In genomic region chr8:78809454-78810206, GRCm38 (mm10) we compare ENCODE assay signal across 17 mouse cellular contexts. TPM values are rescaled to one million over a fixed set of nuclear protein-coding genes. Genes with fewer than 3 reads are reported as not detected.
DNase-seq lines count a peak whose midpoint lies in the region; ATAC-seq and TF ChIP-seq lines count a peak whose summit lies in the region.
"Had no signal": no experiment of that assay in that cellular context is flagged by ENCODE, and none has a peak within 500 bp of the region (broad histone marks: within the 10 kb centered on the region; RNA-seq: fewer than 3 reads in every experiment).

No protein-coding gene starts in this region.

- H3K9ac ChIP-seq in intestine, embryonic 14.5 days (ENCODE audit: low read length) = no peak overlapping the region
- no peak overlapping the region for H3K9ac ChIP-seq in intestine, embryonic 16.5 days (ENCODE audit: low read depth, low read length)
- no peak overlapping the region for H3K9ac ChIP-seq in forebrain, embryonic 16.5 days (replicated peaks; ENCODE audit: low read depth, low read length)
- H3K9ac ChIP-seq in hindbrain, postnatal 0 days (replicated peaks; ENCODE audit: low read length) = no peak overlapping the region
- H3K9ac ChIP-seq: intestine, embryonic 15.5 days; liver, embryonic 14.5 days had no signal

- H3K36me3 ChIP-seq in intestine, embryonic 14.5 days (ENCODE audit: control insufficient read depth, insufficient read depth, low read length) = peaks cover 77% of the 10 kb centered on the region
- H3K36me3 ChIP-seq in intestine, embryonic 16.5 days (ENCODE audit: control insufficient read depth, insufficient read depth, low read length) = peaks cover 14% of the 10 kb centered on the region
- H3K36me3 ChIP-seq in forebrain, embryonic 16.5 days (ENCODE audit: control insufficient read depth, insufficient read depth) = peaks cover 14% of the 10 kb centered on the region
- peaks cover 29% of the 10 kb centered on the region for H3K36me3 ChIP-seq in hindbrain, postnatal 0 days (ENCODE audit: insufficient read depth, low read length)
- H3K36me3 ChIP-seq in thymus, adult 2 months (ENCODE audit: control insufficient read depth, insufficient read depth, low read length) = peaks cover 64% of the 10 kb centered on the region

- H3K27me3 ChIP-seq in intestine, embryonic 14.5 days (replicated peaks; ENCODE audit: control insufficient read depth, insufficient read depth, low read length) = no peaks in the 10 kb centered on the region
- no peaks in the 10 kb centered on the region for H3K27me3 ChIP-seq in intestine, embryonic 16.5 days (replicated peaks; ENCODE audit: control insufficient read depth, insufficient read depth, low read length)
- H3K27me3 ChIP-seq in forebrain, embryonic 16.5 days (replicated peaks; ENCODE audit: control insufficient read depth, insufficient read depth, low read length) = no peaks in the 10 kb centered on the region
- H3K27me3 ChIP-seq in hindbrain, postnatal 0 days (ENCODE audit: insufficient read depth, low read length) = no peaks in the 10 kb centered on the region
- no peaks in the 10 kb centered on the region for H3K27me3 ChIP-seq in thymus, adult 2 months (ENCODE audit: control insufficient read depth, insufficient read depth, low read length)
- H3K27me3 ChIP-seq: intestine, embryonic 15.5 days had no signal

- DNase-seq in intestine, embryonic 14.5 days (ENCODE audit: low spot score) = peak; percentile 13
- peak; percentile 27 for DNase-seq in R1 (ENCODE audit: low read depth, low spot score)
- DNase-seq in hindbrain, postnatal 0 days (ENCODE audit: low spot score) = no peak
- DNase-seq in frontal cortex, adult 2 months (ENCODE audit: extremely low spot score in 1 of 2, low spot score in 1 of 2) = no peak
- no peak for DNase-seq in thymus, adult 2 months
- DNase-seq: gastrocnemius, postnatal 36 days; heart, postnatal 14 days; right cerebral cortex, adult 18-20 months had no signal

- H3K4me3 ChIP-seq in intestine, embryonic 14.5 days (ENCODE audit: low read depth, low read length) = no peak overlapping the region
- no peak overlapping the region for H3K4me3 ChIP-seq in intestine, embryonic 16.5 days (ENCODE audit: low read length)
- H3K4me3 ChIP-seq in forebrain, embryonic 16.5 days (replicated peaks; ENCODE audit: low read length) = no peak overlapping the region
- no peak overlapping the region for H3K4me3 ChIP-seq in hindbrain, postnatal 0 days (ENCODE audit: low read length)
- no peak overlapping the region for H3K4me3 ChIP-seq in thymus, adult 2 months (ENCODE audit: control insufficient read depth, insufficient read depth, low read length)
- H3K4me3 ChIP-seq: erythroblast, embryonic 14.5 days; heart, embryonic 10.5 days; intestine, embryonic 15.5 days; limb, embryonic 10.5 days had no signal

- no peak overlapping the region for H3K27ac ChIP-seq in intestine, embryonic 14.5 days (ENCODE audit: low read depth)
- no peak overlapping the region for H3K27ac ChIP-seq in intestine, embryonic 16.5 days (ENCODE audit: low read length)
- no peak overlapping the region for H3K27ac ChIP-seq in forebrain, embryonic 16.5 days (ENCODE audit: low read length)
- peak overlapping the region; percentile 49; the same call in 1 of the 2 replicates for H3K27ac ChIP-seq in hindbrain, postnatal 0 days
- no peak overlapping the region for H3K27ac ChIP-seq in thymus, adult 2 months (ENCODE audit: control insufficient read depth, insufficient read depth, low read length)
- H3K27ac ChIP-seq: heart, embryonic 10.5 days; intestine, embryonic 15.5 days; limb, embryonic 10.5 days; liver, embryonic 14.5 days had no signal

- no peaks in the 10 kb centered on the region for H3K4me1 ChIP-seq in intestine, embryonic 14.5 days (replicated peaks; ENCODE audit: control insufficient read depth, insufficient read depth, low read length)
- H3K4me1 ChIP-seq in intestine, embryonic 16.5 days (ENCODE audit: control insufficient read depth, insufficient read depth, low read length) = no peaks in the 10 kb centered on the region
- peaks cover 7% of the 10 kb centered on the region for H3K4me1 ChIP-seq in forebrain, embryonic 16.5 days (replicated peaks; ENCODE audit: control insufficient read depth, insufficient read depth, low read length)
- H3K4me1 ChIP-seq in hindbrain, postnatal 0 days (ENCODE audit: insufficient read depth, low read length) = no peaks in the 10 kb centered on the region
- no peaks in the 10 kb centered on the region for H3K4me1 ChIP-seq in thymus, adult 2 months (replicated peaks; ENCODE audit: control insufficient read depth, insufficient read depth, low read length)
- H3K4me1 ChIP-seq: heart, embryonic 10.5 days; intestine, embryonic 15.5 days; limb, embryonic 10.5 days had no signal

- no peak for ATAC-seq in intestine, embryonic 14.5 days (replicated peaks; ENCODE audit: low FRiP score, low TSS enrichment, low read depth)
- no peak for ATAC-seq in intestine, embryonic 16.5 days
- peak; percentile 37 for ATAC-seq in forebrain, embryonic 16.5 days
- peak; percentile 71 for ATAC-seq in hindbrain, postnatal 0 days
- ATAC-seq: activated CD4-positive, CD25-positive, alpha-beta regulatory T cell, adult 4 months; intestine, embryonic 15.5 days; lung, postnatal 0 days had no signal

- no peak for TF ChIP-seq CTCF in hindbrain, postnatal 0 days (IDR thresholded peaks at IDR 0.05; ENCODE audit: low read depth)
- TF ChIP-seq CTCF in thymus, adult 2 months (IDR thresholded peaks at IDR 0.05; ENCODE audit: borderline replicate concordance, control insufficient read depth, extremely low read depth, insufficient read depth, low read length, poor library complexity) = no peak

- no peak for TF ChIP-seq POLR2A in thymus, adult 2 months (IDR thresholded peaks at IDR 0.05; ENCODE audit: control insufficient read depth, extremely low read depth, insufficient read depth, low read length, poor library complexity)

- 92% methylated on average over 14 of the region's 14 CpGs for WGBS in intestine, embryonic 14.5 days
- WGBS in intestine, embryonic 16.5 days = 89% methylated on average over 14 of the region's 14 CpGs
- WGBS in forebrain, embryonic 16.5 days = 62% methylated on average over 14 of the region's 14 CpGs
- WGBS in hindbrain, postnatal 0 days = 61% methylated on average over 14 of the region's 14 CpGs
- 97% methylated on average over 14 of the region's 14 CpGs for WGBS in thymus, adult 2 months

- no peaks in the 10 kb centered on the region for H3K9me3 ChIP-seq in intestine, embryonic 14.5 days (ENCODE audit: control insufficient read depth, low read length)
- no peaks in the 10 kb centered on the region for H3K9me3 ChIP-seq in intestine, embryonic 16.5 days (ENCODE audit: control insufficient read depth, low read length)
- no peaks in the 10 kb centered on the region for H3K9me3 ChIP-seq in forebrain, embryonic 16.5 days (ENCODE audit: control insufficient read depth, low read length)
- no peaks in the 10 kb centered on the region for H3K9me3 ChIP-seq in hindbrain, postnatal 0 days (ENCODE audit: low read length)
- H3K9me3 ChIP-seq: heart, embryonic 10.5 days; intestine, embryonic 15.5 days; limb, embryonic 10.5 days had no signal

- no peak overlapping the region for H3K4me2 ChIP-seq in intestine, embryonic 14.5 days (ENCODE audit: low read length)
- no peak overlapping the region for H3K4me2 ChIP-seq in intestine, embryonic 16.5 days (ENCODE audit: low read depth, low read length)
- no peak overlapping the region for H3K4me2 ChIP-seq in forebrain, embryonic 16.5 days (ENCODE audit: low read length)
- peak overlapping the region; percentile 3; the same call in 1 of the 2 replicates for H3K4me2 ChIP-seq in hindbrain, postnatal 0 days (ENCODE audit: low read depth, low read length)
- H3K4me2 ChIP-seq: intestine, embryonic 15.5 days had no signal

RNA-seq across cellular contexts. Expression of gene Lsm6, which starts 11.3 kb away (rescaled TPM):
- 224 and 229 TPM in 2 replicates for polyA plus RNA-seq in intestine, embryonic 14.5 days (2014; fragmentation: Nextera tagmentation; extraction: Ambion mirVana)
- polyA plus RNA-seq in intestine, embryonic 16.5 days (2015; fragmentation: Nextera tagmentation; extraction: Ambion mirVana) = 148 and 163 TPM in 2 replicates
- 146 and 152 TPM in 2 replicates for polyA plus RNA-seq in forebrain, embryonic 16.5 days (2015; fragmentation: Nextera tagmentation; extraction: Ambion mirVana)
- total RNA-seq in hindbrain, postnatal 0 days (2014; rRNA removed) = 21.5 and 22.1 TPM in 2 replicates
- polyA plus RNA-seq in hindbrain, postnatal 0 days (2015; fragmentation: Nextera tagmentation; extraction: Ambion mirVana) = 170 and 173 TPM in 2 replicates
- polyA plus RNA-seq in frontal cortex, adult 2 months (2012; rRNA removed) = 75.4 and 86.7 TPM in 2 replicates
- polyA plus RNA-seq in thymus, adult 2 months (2012; rRNA removed) = 11.6 and 12.1 TPM in 2 replicates

Comparison
In these comparisons a context has a peak if more than half of its experiments do, and no peak if none do; other contexts are left out.
1. ATAC-seq: peak in forebrain, embryonic 16.5 days (single experiment) and hindbrain, postnatal 0 days (single experiment); none in intestine, embryonic 14.5 days (single experiment) and intestine, embryonic 16.5 days (single experiment).
2. DNase-seq: peak in intestine, embryonic 14.5 days (single experiment) and R1 (single experiment); none in hindbrain, postnatal 0 days (single experiment), frontal cortex, adult 2 months (0 of 2) and thymus, adult 2 months (single experiment).